Mouse (Mus musculus) mouse trophoblast stem cell (cell line): ENCODE measurements around the gene Gm14569.

Experiments
- in situ Hi-C, 2 experiments: fragments of 300-500 bp; cut with MseI, MboI; formaldehyde crosslinking; loops; 2 replicates in 1 of 2; 3 replicates in 1 of 2; pipeline ENCODE4 v1.15.1; 2025

The Gm14569 gene

DNA sequence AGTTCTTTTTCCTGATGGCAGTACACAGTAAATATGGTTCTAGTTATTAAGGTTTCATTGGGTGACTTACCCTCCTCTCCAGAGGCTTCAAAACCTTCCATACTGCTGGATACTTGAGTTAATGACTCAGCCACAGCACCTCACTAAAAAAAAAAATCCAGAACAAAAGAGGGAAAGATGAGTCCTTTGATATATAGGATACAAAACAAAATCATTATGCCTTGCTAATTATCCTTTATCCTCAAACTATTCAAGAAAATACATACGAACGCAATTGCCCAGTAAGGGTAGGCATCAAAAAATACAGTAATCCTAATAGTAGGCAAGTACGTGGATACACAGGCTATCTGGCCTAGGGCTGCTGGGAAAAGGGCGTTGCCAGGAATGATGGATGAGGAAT is at the start of gene Gm14569:
Gm14569 (minus strand) TSS at position 101 of the 400 bp plus-strand sequence.
- in situ Hi-C loops = no loop called here

- in situ Hi-C loops = no loop called here
These were observed 42.9 kb upstream of the Gm14569 start for GRCm38 (mm10) chrX:36534514-36534913.

DNA sequence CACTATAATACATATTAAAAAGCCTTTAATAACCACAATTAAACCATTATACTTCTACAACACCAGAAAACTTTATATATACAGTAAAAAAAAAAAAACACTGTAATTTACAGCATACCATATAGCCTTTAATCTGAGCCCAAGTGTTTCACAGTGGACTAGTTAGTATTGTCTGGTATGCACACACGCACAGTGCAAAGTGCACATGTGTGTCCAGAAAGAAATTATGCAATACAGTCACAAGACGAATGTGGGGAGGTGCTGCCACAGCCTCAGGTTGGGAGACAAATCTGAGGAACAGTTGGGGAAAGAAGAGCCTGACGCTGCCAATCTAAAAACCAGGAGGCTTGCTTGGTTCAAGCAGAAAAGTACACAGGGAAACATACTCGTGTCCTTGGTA is 42.1 kb upstream of the Gm14569 start:
- in situ Hi-C loops = no loop called here

GRCm38 (mm10) chrX:36530251-36530650 is 38.6 kb upstream of the Gm14569 start:
- in situ Hi-C loops = no loop called here

DNA sequence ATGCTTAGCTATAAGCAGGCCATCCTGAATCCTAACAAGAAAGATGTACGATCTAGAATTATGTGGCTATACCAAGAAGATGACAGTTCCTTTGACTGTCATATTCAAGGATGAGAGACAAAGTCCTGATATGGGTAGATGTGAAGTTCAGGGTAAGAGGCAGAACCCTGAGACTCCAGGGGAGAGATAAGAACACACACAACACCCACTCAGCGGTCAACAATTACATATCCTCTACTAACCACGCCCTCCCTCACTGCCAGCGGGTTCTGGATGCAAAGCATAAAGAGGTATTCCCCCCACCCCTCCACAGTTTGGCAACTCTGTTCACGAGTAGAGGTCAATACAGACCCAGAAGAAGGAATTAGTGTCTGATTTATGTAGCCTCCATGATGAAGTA is 32.1 kb upstream of the Gm14569 start:
- in situ Hi-C loops = no loop called here

DNA sequence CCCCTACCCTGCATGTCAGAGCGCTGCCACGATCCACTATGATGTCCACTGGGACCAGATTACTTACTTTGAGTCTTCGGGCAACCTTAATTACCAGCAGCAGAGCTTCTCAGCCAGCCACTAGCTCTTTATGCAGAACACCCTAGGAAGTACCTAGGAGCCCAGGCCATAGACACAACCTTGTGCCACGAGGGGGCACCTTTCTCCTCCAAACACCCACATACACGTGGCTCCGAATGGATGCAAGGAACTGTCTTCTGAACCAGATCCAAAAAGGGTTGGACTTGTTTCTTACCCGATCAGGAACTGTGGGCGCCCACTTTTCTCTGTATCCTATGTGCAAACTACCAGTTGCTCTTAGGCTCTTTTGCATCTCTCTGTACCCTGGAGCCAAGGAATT is 22.1 kb upstream of the Gm14569 start:
- in situ Hi-C loops = no loop called here

GRCm38 (mm10) chrX:36513231-36513630 is 21.6 kb upstream of the Gm14569 start:
- in situ Hi-C loops = no loop called here

DNA sequence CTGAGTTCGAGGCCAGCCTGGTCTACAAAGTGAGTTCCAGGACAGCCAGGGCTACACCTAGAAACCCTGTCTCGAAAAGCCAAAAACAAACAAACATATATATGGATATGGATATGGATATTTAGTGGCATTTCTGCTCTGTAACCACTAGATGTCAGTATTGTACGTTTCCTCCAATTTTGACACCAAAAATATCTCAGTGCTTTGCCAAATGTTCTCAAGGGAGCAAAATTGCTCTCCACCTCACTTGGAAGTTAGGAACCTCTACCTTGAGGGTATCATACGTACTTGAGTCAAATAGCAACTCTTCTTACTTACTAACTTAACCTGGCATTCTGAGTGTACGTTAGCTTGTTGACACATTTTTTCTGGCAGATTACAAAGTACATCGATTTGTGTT is 15.2 kb upstream of the Gm14569 start:
- in situ Hi-C loops = no loop called here

- in situ Hi-C loops = no loop called here
These were observed 2.1 kb downstream of the Gm14569 start for GRCm38 (mm10) chrX:36489506-36489905.

DNA sequence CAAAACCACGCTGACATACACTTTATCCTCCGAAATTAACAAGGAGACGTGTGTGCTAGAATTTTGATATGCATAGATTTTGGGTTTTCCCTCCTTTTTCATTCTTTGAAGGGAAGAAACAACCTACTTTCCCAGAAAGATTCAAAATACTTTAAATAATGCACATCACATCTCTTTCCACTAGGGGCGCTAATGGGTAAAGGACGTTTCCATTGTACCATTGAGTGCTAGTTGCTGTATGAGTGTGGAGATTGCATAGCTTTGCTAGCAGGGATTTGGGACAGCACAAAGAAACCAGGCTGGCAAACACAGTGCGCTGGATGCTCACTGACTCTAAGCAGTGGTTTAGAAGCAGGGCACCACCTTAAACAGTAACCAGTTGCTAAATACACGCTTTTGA is 3.6 kb downstream of the Gm14569 start:
- in situ Hi-C loops = no loop called here

DNA sequence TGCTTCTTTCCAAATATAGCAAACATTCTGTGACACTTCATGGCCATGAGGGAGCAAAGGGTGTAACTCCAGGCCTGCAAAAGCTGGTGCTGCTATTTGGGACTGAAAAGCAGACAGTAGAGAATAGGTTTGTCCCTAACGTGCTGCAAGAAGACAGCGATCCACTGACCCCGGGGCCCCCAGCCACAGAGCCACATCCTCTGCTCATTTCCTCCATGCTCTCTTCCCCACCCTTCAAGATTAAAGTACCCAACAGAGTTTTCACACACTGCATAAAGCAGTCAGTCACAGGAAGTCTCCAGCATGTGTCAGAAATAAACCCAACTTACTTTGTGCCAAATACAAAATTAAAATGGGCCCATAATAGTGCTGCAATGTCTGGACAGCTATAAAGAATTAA is 16.8 kb downstream of the Gm14569 start:
- in situ Hi-C loops = no loop called here

DNA sequence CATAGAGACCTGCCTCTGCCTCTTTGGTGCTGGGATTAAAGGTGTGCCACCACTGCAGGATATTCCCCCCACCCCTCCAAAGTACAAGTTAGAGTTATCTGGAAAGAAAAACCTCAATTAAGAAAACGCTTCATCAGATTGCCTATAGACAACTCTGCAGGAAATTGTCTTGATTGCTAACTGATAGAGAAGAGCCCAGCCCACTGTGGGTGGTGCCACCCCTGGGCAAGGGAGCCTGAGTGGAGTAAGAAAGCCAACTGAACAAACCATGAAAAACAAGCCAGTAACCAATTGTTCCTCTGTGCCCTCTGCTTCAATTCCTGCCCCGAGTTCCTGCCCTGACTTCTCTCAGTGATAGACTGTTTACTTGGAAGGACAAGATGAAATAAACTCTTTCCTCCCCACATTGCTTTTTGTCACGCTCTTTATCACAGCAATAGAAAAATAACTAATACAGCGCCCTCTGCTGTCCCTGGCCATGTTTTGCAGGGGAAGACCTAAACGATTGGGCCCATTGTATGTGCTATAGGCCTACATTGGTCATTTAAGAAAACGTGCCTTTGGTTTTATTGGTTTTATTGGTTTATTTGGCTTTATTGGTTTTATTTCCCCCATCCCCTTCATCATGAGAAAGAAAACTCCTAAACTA is 17.4 kb downstream of the Gm14569 start:
- in situ Hi-C loops = no loop called here

DNA sequence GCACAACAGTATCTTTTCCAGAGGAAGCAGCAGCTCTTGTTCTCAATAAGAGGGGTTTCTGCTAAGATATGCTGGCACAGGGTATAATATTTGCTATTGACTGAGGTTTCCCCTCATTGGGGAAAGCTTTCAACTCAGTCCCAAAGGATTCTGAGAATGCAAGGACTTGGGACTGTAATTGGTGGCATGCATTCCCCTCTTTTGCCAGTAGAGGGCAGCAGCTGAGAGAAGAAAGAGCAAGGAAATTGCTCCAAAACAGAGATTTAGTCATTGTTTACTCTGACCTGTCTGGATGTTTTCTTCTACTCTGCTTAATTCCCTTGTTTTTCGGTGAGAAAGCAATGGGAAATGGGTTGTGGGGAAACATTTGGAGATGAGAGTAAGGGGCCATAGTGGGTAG is 35.6 kb downstream of the Gm14569 start:
- in situ Hi-C loops = no loop called here

DNA sequence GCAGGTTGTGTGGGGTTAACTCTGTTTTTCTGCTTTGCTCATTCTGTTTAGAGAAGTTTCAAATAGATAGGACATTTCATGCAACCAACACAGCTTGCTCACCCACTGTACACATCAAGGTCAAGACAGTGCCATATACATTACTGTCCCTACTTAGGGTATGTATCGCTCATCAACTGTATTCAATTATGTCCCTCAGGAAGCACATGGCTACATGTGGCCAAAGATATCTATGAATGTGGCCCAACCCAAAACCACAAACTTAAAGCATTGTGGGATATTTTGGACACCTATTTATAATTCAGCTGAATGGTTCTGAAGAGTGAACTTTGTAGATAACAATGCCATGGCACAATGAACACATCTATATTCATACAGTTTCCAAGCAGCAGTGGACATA is 53.7 kb downstream of the Gm14569 start:
- in situ Hi-C loops = no loop called here

- in situ Hi-C loops = no loop called here
These were observed 56.6 kb downstream of the Gm14569 start for GRCm38 (mm10) chrX:36434993-36435392.

- in situ Hi-C loops = no loop called here
These were observed 72.5 kb downstream of the Gm14569 start for GRCm38 (mm10) chrX:36419153-36419552.

DNA sequence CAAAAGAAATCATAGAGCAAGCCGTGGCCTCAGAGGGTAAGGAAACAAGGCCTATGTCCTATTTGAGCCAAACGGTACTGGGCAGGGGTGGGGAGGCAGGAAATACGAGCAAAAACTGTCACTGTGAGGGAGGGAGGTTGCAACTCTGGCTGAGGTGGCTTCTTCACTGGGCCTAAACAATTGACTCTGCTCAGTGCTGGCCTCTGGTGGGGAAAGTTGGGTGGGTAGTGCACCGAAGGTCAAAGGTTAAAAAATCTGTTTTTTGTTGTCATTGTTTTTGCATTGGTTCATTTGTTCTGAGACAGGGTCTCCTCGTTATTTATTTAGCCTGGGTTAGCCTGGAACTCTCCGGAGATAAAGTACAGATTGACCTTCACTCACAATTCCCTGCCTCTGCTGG is 89.3 kb downstream of the Gm14569 start:
- in situ Hi-C loops = no loop called here

- in situ Hi-C loops = no loop called here
These were observed 90.7 kb downstream of the Gm14569 start, which contains the start of gene Gm6268 for GRCm38 (mm10) chrX:36400980-36401379. Gene Gm6268, plus strand, starts transcription at chrX:36401280.

- in situ Hi-C loops = loop anchor here in 1 of 2 experiments (10.0 kb wide), 1 partner anchor 168 kb away; no protein-coding TSS in a partner anchor
These were observed 98.4 kb downstream of the Gm14569 start for GRCm38 (mm10) chrX:36393279-36393678.

DNA sequence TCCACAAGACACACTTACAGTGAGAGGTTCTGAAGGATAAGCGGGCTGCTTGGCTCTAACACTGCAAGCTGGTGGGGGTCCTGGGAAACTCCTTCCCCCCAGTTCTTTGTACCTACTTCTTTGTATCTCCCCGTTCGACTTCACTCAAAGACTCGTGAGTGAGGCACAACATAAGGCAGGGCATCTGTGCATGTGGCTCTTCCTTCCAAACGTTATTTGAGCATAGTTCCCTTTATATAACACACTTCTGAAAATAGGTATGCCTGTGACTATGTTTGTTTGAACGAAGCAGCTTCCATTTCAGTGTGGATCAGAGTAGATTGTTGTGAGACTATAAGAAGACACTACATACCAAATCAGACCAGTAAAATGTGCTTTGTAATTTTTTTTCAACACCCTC is 99.0 kb downstream of the Gm14569 start:
- in situ Hi-C loops = loop anchor here in 1 of 2 experiments (10.0 kb wide), 1 partner anchor 168 kb away; no protein-coding TSS in a partner anchor

GRCm38 (mm10) chrX:36390503-36390902 is 101.1 kb downstream of the Gm14569 start:
- in situ Hi-C loops = loop anchor here in 1 of 2 experiments (10.0 kb wide), 1 partner anchor 166 kb away; no protein-coding TSS in a partner anchor

- in situ Hi-C loops = loop anchor here in 1 of 2 experiments (10.0 kb wide), 1 partner anchor 165 kb away; no protein-coding TSS in a partner anchor
These were observed 101.7 kb downstream of the Gm14569 start for GRCm38 (mm10) chrX:36389971-36390370.

DNA sequence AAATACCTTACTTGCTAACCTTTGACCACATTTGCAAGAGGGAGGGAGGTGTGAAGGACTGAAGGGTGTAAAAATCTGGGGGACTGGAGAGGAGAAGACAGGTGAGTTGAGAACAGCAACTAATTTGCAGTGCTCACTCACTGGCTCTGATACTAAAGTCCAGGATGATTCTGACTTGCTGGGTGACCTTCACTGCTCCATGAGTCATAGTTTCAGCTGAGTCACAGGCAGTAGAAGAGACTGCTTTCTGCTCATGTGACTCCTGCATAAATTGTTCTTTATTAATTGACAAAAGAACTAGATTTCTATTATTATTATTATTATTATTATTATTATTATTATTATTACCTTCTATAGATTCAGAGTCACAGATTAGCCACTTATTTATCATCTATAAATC is 106.3 kb downstream of the Gm14569 start:
- in situ Hi-C loops = no loop called here
